Mouse (Mus musculus) adrenal gland, postnatal 36 days (tissue): Measurements from ENCODE around the gene Gm13289. TPM values are rescaled to one million over a fixed set of nuclear protein-coding genes. Genes with fewer than 3 reads are reported as not detected.
"Not testable (repeated sequence)": the region's sequence is repeated elsewhere in the genome, so short reads cannot be mapped to it uniquely, and the experiment has no call there.

ENCODE experiments used
- DNase-seq, 2 experiments: peaks; one replicate each; pipeline ENCODE4 v3.0.0; 2021; ENCODE audit warnings: mixed read lengths in 1 of 2
- long read RNA-seq, 2 experiments: library from polyadenylated mRNA; stranded (forward); transcript quantifications; one replicate each; pipeline ENCODE4 v2.0.0; 2021; ENCODE audit warnings: borderline sequencing depth in 2 of 2
- total RNA-seq, 2 experiments: library from RNA; stranded (reverse); gene quantifications; 2 replicates each; pipeline ENCODE4 v1.2.3; 2021

The Gm13289 gene
- not detected for total RNA-seq
- long read RNA-seq, experiment 1: 0 reads
- long read RNA-seq, experiment 2: 0 reads

DNA sequence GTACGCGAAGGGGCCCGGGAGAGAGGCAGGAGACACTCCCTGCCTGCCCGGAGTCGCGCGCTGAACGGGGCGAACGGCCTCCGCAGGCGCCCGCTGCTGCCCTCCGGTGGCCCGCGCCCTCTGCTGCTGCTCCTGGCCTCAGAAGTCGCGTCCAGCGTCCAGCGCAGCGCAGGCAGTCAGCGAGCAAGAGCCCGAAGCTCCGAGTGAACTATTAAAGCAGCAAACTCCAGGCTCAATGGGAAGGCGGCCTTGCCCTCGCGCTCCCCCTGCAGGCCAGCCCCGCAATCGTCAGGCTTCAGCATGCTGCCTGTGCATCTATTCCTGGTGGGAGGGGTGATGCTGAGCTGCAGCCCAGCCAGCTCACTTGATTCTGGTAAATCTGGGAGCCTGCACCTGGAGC is at the start of gene Gm13289:
Gene Gm13289, plus strand, starts transcription at position 301 of the 400 bp plus-strand sequence.
- DNase-seq: not testable (repeated sequence)

DNA sequence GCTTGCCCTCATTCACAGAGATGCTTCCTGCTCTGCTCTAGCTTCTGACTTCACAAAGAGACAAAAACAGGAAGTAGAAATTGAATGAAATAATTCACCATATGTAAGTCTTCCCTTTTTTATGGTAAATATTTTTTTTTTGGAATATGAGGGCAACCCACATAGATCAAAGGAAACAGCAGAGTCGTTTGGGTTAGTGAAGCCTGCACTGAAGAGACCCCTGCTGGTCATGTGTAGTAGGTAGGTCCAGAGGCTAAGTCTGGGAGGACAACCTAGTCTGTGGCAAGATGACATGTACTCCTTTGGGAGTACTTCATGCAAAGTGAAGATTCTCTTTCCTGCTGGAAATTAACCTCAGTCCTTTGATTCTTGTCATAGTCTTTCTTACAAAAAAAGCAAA is 49.4 kb upstream of the Gm13289 start:
- DNase-seq: peak; percentile 30 to 65

DNA sequence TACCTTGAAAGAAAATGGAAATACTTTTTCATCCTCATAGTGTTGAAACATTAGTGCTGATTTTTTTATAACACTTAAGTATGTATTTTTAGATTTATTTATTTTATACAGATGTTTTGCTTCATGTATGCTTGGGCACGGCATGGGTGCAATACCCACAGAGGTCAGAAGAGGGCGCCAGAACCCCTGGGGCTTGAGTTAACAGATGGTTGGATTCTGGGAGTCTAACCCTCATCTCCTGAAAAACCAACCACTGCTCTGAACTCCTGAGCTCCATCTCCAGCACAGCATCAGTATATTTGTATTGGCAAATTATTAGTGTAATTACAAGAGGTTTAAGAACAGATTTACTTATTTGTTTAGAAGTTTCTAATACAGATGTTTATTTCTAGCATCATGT is 38.2 kb upstream of the Gm13289 start:
- DNase-seq: peak; percentile 74 to 78

DNA sequence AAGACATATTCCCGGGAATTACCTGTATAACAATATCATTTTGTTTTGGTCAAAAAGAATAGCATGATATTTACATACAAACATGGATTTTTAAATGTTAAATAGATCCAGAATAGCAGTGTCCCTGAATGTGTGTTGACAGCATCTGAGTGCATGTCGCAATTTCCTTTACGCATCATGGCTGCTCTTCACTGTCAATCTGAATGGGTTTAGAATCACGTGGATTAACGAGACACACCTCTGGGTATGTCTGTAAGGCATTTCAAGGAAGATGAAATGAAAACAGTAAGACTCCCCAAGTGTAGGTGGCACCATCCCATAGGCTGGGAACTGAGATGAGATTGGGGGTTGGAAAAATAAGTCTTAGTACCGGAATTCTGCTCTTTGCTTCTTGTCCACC is 37.7 kb upstream of the Gm13289 start:
- DNase-seq: no peak

DNA sequence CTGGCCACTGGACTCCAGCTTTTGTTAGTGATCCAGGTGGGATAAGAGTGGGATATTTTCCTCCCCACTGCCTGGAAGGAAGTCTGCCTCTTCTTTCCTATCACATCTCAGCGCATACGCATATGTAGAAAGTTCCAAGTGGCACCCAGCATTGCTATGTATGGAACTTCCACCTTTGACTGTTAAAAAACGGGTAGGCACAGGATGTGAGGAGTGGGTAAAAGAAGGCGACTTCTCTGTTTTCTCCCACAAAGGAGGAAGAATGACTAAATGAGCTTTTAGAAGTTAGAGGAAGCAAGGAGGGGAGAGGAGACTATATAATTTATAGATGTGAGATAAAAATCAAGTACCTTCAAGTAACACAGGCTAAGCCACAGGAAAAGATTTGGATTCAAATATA is 35.3 kb upstream of the Gm13289 start:
- no peak for DNase-seq

DNA sequence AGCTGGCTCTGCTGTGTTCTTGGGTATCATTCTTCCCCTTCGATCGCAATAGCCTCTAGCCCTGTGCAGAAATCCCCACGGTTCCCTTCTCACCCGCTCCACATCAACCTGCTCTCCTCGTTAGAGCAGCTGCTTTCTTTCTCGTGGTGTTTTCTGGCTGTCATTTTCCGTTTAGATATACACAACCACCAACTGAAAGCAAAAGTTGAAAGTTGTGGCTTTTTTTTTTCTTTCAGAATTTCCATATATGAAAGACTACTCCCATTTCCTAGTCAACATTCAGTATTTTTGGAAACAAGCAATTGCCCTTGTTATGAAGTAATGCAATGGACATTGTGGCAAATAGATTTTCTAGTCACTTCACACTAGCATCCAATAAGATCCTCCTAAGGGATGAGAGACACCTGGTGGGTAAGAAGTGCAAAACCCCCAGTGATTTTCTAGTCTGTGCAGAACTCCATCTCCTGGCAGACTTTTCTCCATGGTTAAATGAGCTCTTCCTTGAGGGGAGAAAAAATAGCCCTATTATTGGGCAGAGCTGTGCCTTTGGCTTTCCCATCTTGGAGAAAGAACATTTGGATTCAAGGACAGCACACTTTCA is 33.9 kb upstream of the Gm13289 start:
- no peak for DNase-seq

DNA sequence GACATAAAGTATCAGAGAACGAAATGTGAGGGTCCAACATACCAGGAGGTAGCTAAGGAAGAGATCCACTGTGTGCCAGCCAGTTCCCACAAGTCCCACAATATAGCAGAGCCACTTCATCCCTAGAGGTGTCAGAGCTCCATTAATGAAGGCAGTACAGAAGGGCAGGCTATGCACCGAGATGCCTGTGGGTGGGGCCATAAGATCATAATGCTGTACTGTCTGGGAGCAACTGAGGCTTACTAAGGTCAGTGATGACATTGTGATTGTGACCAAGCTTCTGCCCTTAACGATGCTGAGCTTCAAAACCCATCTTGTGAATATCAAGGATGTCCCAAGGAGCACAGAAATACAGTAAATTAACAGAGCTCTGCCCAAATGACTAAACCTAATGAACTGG is 32.5 kb upstream of the Gm13289 start:
- DNase-seq: no peak

DNA sequence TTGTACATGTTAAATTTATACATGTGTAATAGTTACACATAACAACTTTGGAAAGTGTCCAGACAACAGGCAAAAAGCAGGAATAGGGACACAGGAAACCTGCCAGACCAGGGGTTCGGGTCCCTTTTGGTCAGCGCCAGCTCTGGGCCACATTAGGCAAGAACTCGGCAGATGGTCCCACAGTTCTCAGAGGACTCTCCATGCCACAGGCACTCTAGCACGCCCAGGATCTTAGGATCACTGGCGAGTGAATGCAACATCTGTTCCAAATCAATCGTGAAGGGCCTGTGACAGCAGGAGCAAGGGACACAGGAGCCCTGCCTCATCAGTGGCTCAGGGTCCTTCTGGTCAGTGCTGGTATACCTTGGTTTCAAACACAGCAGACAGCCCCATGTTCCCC is 26.8 kb upstream of the Gm13289 start:
- DNase-seq: no peak

DNA sequence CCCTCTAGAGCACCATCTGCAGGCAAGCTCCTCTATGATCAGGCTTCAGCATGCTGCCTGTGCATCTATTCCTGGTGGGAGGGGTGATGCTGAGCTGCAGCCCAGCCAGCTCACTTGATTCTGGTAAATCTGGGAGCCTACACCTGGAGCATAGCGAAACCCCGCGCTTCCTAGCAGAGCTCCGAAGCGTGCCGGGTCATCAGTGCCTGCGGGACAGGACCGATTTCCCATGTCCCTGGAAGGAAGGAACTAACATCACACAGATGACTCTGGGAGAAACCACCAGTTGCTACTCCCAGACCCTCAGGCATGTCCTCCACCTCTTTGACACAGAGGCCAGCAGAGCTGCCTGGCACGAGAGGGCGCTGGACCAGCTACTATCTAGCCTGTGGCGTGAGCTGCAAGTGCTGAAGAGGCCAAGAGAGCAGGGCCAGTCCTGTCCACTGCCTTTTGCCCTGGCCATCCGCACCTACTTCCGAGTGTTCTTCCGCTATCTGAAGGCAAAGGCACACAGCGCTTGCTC is 21.8 kb upstream of the Gm13289 start, which contains the start of gene Gm13271:
Gene Gm13271, plus strand, starts transcription at position 51 of the 523 bp plus-strand sequence.
- DNase-seq: peak; percentile 12 to 32

DNA sequence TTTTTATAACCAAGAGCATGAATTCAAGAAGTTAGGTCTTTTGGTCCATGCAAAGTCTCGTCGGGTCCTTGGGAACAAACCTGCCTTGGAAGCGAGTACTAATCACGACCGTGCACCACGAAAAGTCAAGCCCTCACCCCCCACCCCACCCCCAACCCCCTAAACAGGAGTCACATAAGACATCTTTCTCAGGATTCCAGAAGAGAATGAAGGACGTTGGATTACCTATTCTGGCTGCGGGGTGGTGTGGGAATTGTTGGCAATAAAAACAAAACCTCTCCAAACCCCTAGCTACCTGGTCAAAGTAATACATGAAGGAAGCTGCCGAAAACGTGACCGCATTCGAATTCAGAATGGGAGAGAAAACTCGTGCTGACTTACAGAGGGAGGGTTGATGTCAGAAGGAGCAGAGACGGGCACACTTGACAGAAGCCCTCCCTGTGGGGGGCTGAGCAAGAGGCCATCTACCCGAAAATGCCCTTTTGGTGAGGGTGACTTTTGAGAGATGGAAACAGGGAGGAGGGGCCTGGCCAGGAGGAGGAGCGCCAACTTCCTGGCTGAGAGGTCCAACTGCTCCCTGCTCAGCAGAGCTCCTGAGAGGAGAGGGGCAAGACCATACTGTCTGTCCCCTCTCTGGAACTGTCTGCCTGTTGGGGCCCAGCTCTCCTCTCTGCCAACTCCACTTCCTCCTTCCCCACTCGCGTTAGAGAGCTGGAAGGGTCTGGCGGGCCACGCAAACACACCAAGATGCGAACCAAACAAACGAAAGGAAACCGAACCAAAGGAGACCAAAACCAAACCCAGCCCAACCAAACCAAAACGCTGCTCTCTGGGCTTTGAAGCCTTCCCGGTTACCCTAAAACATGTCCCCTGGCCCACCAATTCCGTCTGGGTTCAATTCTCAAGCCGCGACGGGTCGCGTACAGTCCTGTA is 19.9 kb upstream of the Gm13289 start:
- peak in 1 of 2 experiments; percentile 9 for DNase-seq

DNA sequence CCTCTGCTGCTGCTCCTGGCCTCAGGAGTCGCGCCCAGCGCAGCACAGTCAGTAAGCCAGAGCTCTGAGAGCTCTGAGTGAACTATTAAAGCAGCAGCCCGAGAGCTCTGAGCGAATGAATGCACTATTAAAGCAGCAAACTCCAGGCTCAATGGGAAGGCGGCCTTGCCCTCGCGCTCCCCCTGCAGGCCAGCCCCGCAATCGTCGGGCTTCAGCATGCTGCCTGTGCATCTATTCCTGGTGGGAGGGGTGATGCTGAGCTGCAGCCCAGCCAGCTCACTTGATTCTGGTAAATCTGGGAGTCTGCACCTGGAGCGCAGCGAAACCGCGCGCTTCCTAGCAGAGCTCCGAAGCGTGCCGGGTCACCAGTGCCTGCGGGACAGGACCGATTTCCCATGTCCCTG is 19.1 kb upstream of the Gm13289 start:
- DNase-seq: peak; percentile 82

DNA sequence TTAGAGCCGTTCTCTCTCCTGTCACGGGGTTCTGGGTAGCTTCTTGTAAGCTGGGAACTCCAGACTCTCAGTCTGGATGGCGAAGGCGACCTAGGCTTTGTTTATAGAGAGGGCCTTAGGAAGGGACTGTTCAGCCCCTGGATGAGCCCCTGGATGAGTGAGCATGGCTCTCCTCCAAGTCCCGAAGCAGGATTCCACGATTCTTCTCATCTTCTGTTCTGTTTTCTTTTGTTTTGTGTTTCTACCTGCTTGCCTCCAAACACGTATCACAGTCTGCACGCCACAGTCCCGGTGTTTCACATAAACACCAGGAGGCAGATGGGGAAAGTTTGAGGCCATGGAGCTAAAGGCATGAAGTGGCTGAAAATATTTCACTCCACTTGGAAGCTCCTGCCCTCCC is 18.0 kb upstream of the Gm13289 start:
- not testable (repeated sequence) for DNase-seq

DNA sequence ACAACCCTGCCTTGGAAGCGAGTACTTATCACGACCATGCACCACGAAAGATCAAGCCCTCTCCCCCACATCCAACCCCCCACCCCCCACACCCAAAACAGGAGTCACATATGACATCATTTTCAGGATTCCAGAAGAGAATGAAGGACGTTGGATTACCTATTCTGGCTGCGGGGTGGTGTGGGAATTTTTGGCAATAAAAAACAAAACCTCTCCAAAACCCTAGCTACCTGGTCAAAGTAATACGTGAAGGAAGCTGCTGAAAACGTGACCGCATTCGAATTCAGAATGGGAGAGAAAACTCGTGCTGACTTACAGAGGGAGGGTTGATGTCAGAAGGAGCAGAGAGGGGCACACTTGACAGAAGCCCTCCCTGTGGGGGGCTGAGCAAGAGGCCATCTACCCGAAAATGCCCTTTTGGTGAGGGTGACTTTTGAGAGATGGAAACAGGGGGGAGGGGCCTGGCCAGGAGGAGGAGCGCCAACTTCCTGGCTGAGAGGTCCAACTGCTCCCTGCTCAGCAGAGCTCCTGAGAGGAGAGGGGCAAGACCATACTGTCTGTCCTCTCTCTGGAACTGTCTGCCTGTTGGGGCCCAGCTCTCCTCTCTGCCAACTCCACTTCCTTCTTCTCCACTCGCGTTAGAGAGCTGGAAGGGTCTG is 17.0 kb upstream of the Gm13289 start, which contains the start of gene Gm13283:
Gene Gm13283, plus strand, starts transcription at position 510 of the 659 bp plus-strand sequence.
- DNase-seq: peak; percentile 28 to 59

DNA sequence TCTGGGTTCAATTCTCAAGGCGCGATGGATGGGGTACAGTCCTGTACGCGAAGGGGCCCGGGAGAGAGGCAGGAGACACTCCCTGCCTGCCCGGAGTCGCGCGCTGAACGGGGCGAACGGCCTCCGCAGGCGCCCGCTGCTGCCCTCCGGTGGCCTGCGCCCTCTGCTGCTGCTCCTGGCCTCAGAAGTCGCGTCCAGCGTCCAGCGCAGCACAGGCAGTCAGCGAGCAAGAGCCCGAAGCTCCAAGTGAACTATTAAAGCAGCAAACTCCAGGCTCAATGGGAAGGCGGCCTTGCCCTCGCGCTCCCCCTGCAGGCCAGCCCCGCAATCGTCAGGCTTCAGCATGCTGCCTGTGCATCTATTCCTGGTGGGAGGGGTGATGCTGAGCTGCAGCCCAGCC is 16.3 kb upstream of the Gm13289 start:
- peak; percentile 84 to 86 for DNase-seq

DNA sequence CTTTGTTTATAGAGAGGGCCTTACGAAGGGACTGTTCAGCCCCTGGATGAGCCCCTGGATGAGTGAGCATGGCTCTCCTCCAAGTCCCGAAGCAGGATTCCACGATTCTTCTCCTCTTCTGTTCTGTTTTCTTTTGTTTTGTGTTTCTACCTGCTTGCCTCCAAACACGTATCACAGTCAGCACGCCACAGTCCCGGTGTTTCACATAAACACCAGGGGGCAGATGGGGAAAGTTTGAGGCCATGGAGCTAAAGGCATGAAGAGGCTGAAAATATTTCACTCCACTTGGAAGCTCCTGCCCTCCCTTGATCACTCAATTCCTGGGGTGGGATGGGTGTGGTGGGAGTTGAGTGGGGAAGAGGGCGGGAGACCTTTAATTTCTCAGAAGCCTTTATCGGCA is 14.9 kb upstream of the Gm13289 start:
- peak; percentile 13 to 19 for DNase-seq

DNA sequence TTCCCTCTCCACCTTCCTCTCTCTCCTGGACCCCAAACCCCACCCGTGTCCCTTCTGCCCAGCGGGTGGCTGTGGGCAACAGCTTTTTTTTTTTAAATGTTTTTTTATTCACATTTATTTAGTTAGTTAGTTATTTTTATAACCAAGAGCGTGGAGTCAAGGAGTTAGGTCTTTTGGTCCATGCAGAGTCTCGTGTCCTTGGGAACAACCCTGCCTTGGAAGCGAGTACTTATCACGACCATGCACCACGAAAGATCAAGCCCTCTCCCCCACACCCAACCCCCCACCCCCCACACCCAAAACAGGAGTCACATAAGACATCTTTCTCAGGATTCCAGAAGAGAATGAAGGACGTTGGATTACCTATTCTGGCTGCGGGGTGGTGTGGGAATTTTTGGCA is 14.4 kb upstream of the Gm13289 start:
- not testable (repeated sequence) for DNase-seq

DNA sequence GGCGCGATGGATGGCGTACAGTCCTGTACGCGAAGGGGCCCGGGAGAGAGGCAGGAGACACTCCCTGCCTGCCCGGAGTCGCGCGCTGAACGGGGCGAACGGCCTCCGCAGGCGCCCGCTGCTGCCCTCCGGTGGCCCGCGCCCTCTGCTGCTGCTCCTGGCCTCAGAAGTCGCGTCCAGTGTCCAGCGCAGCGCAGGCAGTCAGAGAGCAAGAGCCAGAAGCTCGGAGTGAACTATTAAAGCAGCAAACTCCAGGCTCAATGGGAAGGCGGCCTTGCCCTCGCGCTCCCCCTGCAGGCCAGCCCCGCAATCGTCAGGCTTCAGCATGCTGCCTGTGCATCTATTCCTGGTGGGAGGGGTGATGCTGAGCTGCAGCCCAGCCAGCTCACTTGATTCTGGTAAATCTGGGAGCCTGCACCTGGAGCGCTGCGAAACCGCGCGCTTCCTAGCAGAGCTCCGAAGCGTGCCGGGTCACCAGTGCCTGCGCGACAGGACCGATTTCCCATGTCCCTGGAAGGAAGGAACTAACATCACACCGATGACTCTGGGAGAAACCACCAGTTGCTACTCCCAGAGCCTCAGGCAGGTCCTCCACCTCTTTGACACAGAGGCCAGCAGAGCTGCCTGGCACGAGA is 13.2 kb upstream of the Gm13289 start:
- peak; percentile 65 to 69 for DNase-seq

DNA sequence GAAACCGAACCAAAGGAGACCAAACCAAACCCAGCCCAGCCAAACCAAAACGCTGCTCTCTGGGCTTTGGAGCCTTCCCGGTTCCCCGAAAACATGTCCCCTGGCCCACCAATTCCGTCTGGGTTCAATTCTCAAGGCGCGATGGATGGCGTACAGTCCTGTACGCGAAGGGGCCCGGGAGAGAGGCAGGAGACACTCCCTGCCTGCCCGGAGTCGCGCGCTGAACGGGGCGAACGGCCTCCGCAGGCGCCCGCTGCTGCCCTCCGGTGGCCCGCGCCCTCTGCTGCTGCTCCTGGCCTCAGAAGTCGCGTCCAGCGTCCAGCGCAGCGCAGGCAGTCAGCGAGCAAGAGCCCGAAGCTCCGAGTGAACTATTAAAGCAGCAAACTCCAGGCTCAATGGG is 3.2 kb upstream of the Gm13289 start, which contains the start of gene Gm13290:
Gene Gm13290, plus strand, starts transcription at position 301 of the 400 bp plus-strand sequence.
- DNase-seq: not testable (repeated sequence)

DNA sequence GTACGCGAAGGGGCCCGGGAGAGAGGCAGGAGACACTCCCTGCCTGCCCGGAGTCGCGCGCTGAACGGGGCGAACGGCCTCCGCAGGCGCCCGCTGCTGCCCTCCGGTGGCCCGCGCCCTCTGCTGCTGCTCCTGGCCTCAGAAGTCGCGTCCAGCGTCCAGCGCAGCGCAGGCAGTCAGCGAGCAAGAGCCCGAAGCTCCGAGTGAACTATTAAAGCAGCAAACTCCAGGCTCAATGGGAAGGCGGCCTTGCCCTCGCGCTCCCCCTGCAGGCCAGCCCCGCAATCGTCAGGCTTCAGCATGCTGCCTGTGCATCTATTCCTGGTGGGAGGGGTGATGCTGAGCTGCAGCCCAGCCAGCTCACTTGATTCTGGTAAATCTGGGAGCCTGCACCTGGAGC is 2.8 kb downstream of the Gm13289 start, which contains the start of gene Gm13272:
Gene Gm13272, plus strand, starts transcription at position 301 of the 400 bp plus-strand sequence.
- not testable (repeated sequence) for DNase-seq

DNA sequence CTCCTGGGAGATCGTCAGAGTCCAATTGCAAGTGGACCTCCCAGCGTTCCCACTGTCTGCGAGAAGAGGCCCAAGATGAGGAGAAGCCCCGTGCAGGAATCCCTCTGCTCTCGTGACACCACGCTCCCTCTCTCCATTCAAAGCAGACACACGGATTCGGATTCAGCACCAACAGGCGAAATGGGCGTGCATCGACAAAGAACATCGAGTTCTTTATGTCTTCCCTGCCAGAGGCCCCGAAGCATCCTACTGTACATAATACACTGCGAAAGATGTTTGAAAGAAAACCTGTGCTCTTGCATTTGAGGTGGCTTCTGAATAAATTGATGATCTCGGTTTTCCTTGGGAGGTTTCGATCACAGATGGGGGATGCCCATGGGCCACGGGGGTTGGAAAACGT is 3.6 kb downstream of the Gm13289 start:
- not testable (repeated sequence) for DNase-seq

DNA sequence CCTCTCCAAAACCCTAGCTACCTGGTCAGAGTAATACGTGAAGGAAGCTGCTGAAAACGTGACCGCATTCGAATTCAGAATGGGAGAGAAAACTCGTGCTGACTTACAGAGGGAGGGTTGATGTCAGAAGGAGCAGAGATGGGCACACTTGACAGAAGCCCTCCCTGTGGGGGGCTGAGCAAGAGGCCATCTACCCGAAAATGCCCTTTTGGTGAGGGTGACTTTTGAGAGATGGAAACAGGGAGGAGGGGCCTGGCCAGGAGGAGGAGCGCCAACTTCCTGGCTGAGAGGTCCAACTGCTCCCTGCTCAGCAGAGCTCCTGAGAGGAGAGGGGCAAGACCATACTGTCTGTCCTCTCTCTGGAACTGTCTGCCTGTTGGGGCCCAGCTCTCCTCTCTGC is 5.1 kb downstream of the Gm13289 start, which contains the start of gene Ifnz:
Gene Ifnz, plus strand, starts transcription at position 301 of the 400 bp plus-strand sequence.
- not testable (repeated sequence) for DNase-seq
